Mouse (Mus musculus) telencephalon, adult 2 months (tissue): ENCODE data around the gene Prph2.

ENCODE experiments used
- DNase-seq: peaks from one replicate; pipeline ENCODE4 v3.0.0-alpha.2; 2011; ENCODE audit warnings: low read depth, low spot score

Prph2 gene

DNA sequence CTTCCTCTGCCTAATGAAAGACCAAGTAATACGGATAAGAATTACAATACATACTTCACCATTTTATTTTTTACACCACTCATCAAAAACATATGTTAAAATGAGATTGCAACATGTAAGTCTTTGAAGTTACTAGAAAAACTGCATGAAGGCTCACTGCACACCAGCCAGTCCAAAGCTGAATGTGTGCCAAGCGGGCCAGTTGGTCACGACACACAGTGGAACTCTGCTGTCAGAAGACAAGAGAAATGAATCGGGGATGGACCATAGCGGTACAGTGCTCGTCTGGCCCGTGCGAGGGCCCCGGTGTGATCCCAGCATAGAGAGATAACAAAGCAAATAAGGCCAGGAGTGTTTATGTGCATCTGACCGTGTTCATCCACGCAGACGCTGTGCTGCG is 52.9 kb downstream of the Prph2 start:
- DNase-seq = no peak

DNA sequence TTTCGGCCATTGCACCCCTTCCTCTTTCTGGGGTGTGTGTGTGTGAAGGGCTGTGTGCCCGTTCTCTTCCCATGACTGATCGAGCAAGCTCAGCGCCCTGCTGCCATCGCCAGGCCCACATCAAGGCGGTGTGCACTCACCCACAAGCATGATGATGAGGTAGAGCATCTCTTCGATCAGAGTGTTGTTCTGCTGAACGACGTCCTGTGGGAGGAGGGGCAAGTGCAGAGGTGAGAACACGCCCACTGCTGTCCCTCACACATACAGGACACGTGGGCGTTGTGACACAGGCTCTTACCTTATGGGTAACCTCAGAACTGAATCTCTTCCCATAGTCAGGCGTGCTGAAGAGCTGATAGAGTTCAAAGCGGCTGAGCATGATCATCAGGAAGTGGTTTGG is 56.6 kb downstream of the Prph2 start:
- no peak for DNase-seq

DNA sequence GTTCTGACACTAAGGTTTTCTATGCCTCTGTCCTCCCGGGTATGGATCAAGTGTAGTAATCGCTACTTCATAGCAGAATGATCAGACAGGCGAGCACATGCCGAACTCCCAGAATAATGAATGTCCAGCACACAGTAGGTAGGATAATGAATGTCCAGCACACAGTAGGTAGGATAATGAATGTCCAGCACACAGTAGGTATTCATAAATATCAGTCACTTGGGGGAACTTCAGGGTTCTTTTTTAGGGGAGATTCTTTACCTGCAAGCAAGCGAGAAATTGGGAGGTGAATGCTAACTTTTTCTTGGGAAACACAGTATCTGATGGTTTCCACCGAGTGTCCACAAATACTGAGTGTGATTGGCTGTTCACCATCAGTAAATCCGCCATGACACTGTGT is 62.3 kb downstream of the Prph2 start:
- no peak for DNase-seq
